Mouse (Mus musculus) heart, embryonic 11.5 days (tissue): ENCODE measurements around the gene P4hb. TPM values are rescaled to one million over a fixed set of nuclear protein-coding genes. Genes with fewer than 3 reads are reported as not detected.
"Not testable (repeated sequence)": the region's sequence is repeated elsewhere in the genome, so short reads cannot be mapped to it uniquely, and the experiment has no call there.

Experiments used
- ATAC-seq: fragments of 200-750 bp; cut with Nextera tagmentation; replicated peaks from 2 replicates; pipeline ENCODE4 v1.8.0; 2017; ENCODE audit warnings: moderate library complexity; ENCODE audit not compliant: insufficient number of reproducible peaks, low FRiP score, low TSS enrichment
- H3K27ac ChIP-seq: fragments of 300-500 bp; sonication (generic); 2 replicates; pipeline ENCODE4 v1.5.1; 2014; ENCODE audit warnings: mild to moderate bottlenecking, low read depth, low read length
- H3K27me3 ChIP-seq: fragments of 300-500 bp; sonication (generic); 2 replicates; pipeline ENCODE4 v1.6.1; 2014; ENCODE audit warnings: mild to moderate bottlenecking, low read length, mixed read lengths; ENCODE audit not compliant: control insufficient read depth, insufficient read depth
- H3K36me3 ChIP-seq: fragments of 300-500 bp; sonication (generic); 2 replicates; pipeline ENCODE4 v1.6.1; 2014; ENCODE audit warnings: mild to moderate bottlenecking, low read length, moderate library complexity, mixed read lengths; ENCODE audit not compliant: control insufficient read depth, insufficient read depth
- H3K4me1 ChIP-seq: fragments of 300-500 bp; sonication (generic); 2 replicates; pipeline ENCODE4 v1.6.1; 2014; ENCODE audit warnings: low read length; ENCODE audit not compliant: control insufficient read depth, insufficient read depth
- H3K4me2 ChIP-seq: fragments of 300-500 bp; sonication (generic); 2 replicates; pipeline ENCODE4 v1.6.1; 2014; ENCODE audit warnings: mild to moderate bottlenecking, moderate library complexity
- H3K4me3 ChIP-seq: fragments of 300-500 bp; sonication (generic); 2 replicates; pipeline ENCODE4 v1.5.1; 2014; ENCODE audit warnings: low read depth, low read length
- H3K9ac ChIP-seq: fragments of 300-500 bp; sonication (generic); 2 replicates; pipeline ENCODE4 v1.6.1; 2014; ENCODE audit warnings: mild to moderate bottlenecking, low read depth, low read length, moderate library complexity
- H3K9me3 ChIP-seq: fragments of 300-500 bp; sonication (generic); replicated peaks from 2 replicates; pipeline ENCODE4 v1.6.1; 2016; ENCODE audit warnings: low read length; ENCODE audit not compliant: control insufficient read depth
- WGBS: fragments of 180-500 bp; shearing (Covaris S2); extraction: QIAGEN DNeasy Blood & Tissue Kit; methylation state at CpG from one replicate; pipeline ENCODE4 v1.1.7; 2014; ENCODE audit not compliant: insufficient replicate concordance; 5-methylcytosine and 5-hydroxymethylcytosine counted together
- polyA plus RNA-seq: library from polyadenylated mRNA; unstranded; fragments of >200 nt; fragmentation: Nextera tagmentation; extraction: Ambion mirVana; gene quantifications from 2 replicates; pipeline ENCODE4 v1.2.1, GENCODE M21; 2014

Gene P4hb
- polyA plus RNA-seq, 1 experiment from 2014 or later: 506 TPM

DNA sequence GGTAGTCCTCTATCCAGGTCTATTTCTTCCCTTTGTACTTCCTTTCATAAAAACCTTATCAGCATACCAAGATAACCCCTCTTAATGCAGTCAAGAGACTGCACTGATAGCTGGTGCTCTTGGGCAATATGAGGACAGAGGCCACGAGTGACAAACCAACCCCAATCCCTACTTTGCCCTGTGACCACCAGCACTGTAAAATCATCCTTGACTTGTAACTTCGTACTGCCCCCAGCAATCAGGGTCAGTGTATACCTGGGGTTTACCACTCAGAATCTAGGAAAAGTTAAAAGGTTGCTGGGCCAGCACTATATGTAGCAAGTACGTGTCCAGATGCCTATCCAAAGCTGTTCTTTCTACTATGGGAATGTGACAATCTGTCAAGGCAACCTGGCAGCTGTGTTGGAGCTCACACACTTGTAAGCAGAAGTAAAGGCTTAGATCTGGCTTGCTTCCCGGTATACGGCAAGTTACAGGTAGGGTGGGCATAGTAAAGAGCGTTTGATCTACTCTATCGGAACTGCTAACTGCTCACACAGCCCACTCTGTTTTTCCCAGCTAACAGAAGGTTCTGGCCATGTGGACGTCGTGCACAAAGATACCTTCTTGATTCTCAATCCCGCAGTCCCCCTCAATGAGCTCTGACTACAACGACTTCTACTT is 1.2 kb downstream of the P4hb start:
- no peaks in the 10 kb centered on the region for H3K9me3 ChIP-seq
- H3K27me3 ChIP-seq: no peaks in the 10 kb centered on the region
- peak overlapping the region; percentile 86 for H3K4me2 ChIP-seq
- 7% methylated on average over 11 of the region's 11 CpGs for WGBS
- peak overlapping the region; percentile 92 for H3K9ac ChIP-seq
- peaks cover 16% of the 10 kb centered on the region for H3K4me1 ChIP-seq
- peaks cover 28% of the 10 kb centered on the region for H3K36me3 ChIP-seq
- H3K4me3 ChIP-seq: peak overlapping the region; percentile 98
- H3K27ac ChIP-seq: peak overlapping the region; percentile 96; the same call in 1 of the 2 replicates
- ATAC-seq: no peak

- H3K9ac ChIP-seq: peak overlapping the region; percentile 92; the same call in 1 of the 2 replicates
- H3K36me3 ChIP-seq: peaks cover 35% of the 10 kb centered on the region
- H3K9me3 ChIP-seq: no peaks in the 10 kb centered on the region
- peak overlapping the region; percentile 86 for H3K4me2 ChIP-seq
- H3K4me1 ChIP-seq: peaks cover 16% of the 10 kb centered on the region
- WGBS: 27% methylated on average over 3 of the region's 3 CpGs
- H3K27me3 ChIP-seq: no peaks in the 10 kb centered on the region
- ATAC-seq: no peak
- peak overlapping the region; percentile 98 for H3K4me3 ChIP-seq
- no peak overlapping the region for H3K27ac ChIP-seq
Measured at GRCm38 (mm10) chr11:120571122-120571521, 1.9 kb downstream of the P4hb start.

- peaks cover 58% of the 10 kb centered on the region for H3K36me3 ChIP-seq
- H3K9ac ChIP-seq: no peak overlapping the region
- WGBS: 95% methylated on average over 6 of the region's 6 CpGs
- no peak overlapping the region for H3K4me2 ChIP-seq
- no peak for ATAC-seq
- H3K4me1 ChIP-seq: peaks cover 8% of the 10 kb centered on the region
- H3K9me3 ChIP-seq: no peaks in the 10 kb centered on the region
- H3K27me3 ChIP-seq: no peaks in the 10 kb centered on the region
- no peak overlapping the region for H3K27ac ChIP-seq
- no peak overlapping the region for H3K4me3 ChIP-seq
Measured at GRCm38 (mm10) chr11:120568324-120568723, 4.7 kb downstream of the P4hb start.

DNA sequence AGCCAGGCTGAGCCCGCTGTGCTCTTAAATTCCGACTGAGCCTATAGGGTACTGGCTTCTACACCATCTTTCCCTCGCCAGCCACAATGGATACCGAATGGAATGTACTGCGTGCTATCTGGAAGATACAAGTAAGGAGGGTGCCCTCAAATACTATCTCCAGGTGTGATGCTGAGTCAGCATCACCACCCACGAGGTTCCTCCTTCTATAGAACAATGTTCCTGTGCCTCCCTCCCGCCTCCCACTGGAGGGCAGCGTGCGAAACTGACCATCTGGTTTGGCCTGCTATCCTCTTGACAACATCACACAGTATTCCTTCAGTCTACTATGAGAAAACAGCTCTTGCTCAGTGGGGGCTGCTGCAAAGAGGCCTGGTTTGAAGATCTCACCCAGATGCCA is 7.9 kb downstream of the P4hb start:
- Histone ChIP-seq H3K4me1 (no peaks in the 10 kb centered on the region), H3K9me3 (no peaks in the 10 kb centered on the region), H3K36me3 (peaks cover 76% of the 10 kb centered on the region), H3K4me3 (no peak overlapping the region), H3K27me3 (no peaks in the 10 kb centered on the region), H3K4me2 (no peak overlapping the region), H3K9ac (no peak overlapping the region), H3K27ac (no peak overlapping the region)
- 87% methylated on average over 9 of the region's 9 CpGs for WGBS
- ATAC-seq: no peak

- Histone ChIP-seq H3K4me3 (no peak overlapping the region), H3K36me3 (peaks cover 76% of the 10 kb centered on the region), H3K27me3 (no peaks in the 10 kb centered on the region), H3K9ac (no peak overlapping the region), H3K9me3 (no peaks in the 10 kb centered on the region), H3K27ac (no peak overlapping the region), H3K4me2 (no peak overlapping the region), H3K4me1 (no peaks in the 10 kb centered on the region)
- 92% methylated on average over 13 of the region's 13 CpGs for WGBS
- no peak for ATAC-seq
Measured at GRCm38 (mm10) chr11:120562949-120563348, 10.1 kb downstream of the P4hb start.

DNA sequence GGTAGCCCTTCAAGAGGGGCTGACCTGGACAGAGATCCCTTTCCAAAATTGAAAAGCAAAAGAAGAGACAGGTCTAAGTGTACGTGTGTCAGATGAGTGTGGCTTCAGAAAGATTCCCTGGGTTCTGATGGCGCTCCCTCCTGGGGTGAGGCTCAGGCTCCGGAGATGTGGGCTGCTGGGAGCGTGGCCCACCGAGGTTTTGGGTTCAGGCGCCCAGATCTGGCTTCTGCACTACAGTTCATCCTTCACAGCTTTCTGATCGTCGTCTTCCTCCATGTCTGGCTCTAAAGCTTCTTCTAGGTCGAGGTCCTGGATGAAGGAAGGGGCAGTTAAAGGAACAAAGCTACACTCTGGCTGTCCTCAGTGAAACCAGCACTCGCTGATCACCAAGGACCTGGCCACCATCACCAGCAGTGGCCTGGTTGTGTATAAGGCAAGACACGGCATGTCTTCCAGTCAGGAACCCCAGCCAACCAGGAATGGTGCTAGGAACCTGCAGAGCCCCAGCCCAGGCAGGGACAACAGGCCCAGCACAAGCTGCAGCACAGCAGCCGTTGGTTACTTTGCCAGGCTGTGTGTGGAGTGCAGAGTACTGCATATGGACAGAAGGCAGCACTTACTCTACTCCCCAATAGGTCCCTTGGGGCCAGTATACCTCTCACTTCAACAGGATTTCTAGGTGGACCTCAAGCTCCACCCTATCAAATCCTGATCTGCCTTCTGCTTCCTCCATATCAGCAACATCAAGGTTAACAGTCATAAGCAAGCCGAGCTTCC is 11.9 kb downstream of the P4hb start:
- Histone ChIP-seq H3K36me3 (peaks cover 62% of the 10 kb centered on the region), H3K9ac (no peak overlapping the region), H3K4me1 (no peaks in the 10 kb centered on the region), H3K27ac (no peak overlapping the region), H3K27me3 (no peaks in the 10 kb centered on the region), H3K4me2 (no peak overlapping the region), H3K4me3 (no peak overlapping the region), H3K9me3 (no peaks in the 10 kb centered on the region)
- no peak for ATAC-seq
- WGBS: 92% methylated on average over 13 of the region's 13 CpGs

- H3K4me1 ChIP-seq, H3K27ac ChIP-seq, H3K9ac ChIP-seq, ATAC-seq, H3K27me3 ChIP-seq, H3K4me3 ChIP-seq, H3K4me2 ChIP-seq, H3K9me3 ChIP-seq: not testable (repeated sequence)
- H3K36me3 ChIP-seq: peaks cover 44% of the 10 kb centered on the region
- 85% methylated on average over 6 of the region's 6 CpGs for WGBS
Measured at GRCm38 (mm10) chr11:120558843-120559242, 14.2 kb downstream of the P4hb start.

- 42% methylated on average over 2 of the region's 2 CpGs for WGBS
- no peak for ATAC-seq
Measured at GRCm38 (mm10) chr11:120555260-120555659, 17.8 kb downstream of the P4hb start.

More at GRCm38 (mm10) chr11:120555260-120555659, 17.8 kb downstream of the P4hb start:
- Histone ChIP-seq H3K27ac (no peak overlapping the region), H3K4me2 (no peak overlapping the region), H3K9ac (no peak overlapping the region), H3K9me3 (no peaks in the 10 kb centered on the region), H3K4me1 (peaks cover 5% of the 10 kb centered on the region; the same call in 1 of the 2 replicates), H3K36me3 (peaks cover 13% of the 10 kb centered on the region), H3K27me3 (no peaks in the 10 kb centered on the region), H3K4me3 (no peak overlapping the region)
